Mouse (Mus musculus) forebrain, embryonic 11.5 days (tissue): ENCODE measurements at regions not wholly inside any gene's neighbourhood (a gene's known extent, or its start where the extent isn't known, plus 50 kb on each side); places are given as distances from the start of the nearest gene placed in this dataset.

Source experiments
- ATAC-seq: fragments of 200-750 bp; cut with Nextera tagmentation; replicated peaks from 2 replicates; pipeline ENCODE4 v1.8.0; 2017; ENCODE audit warnings: moderate TSS enrichment; ENCODE audit not compliant: low FRiP score
- DNase-seq: peaks from one replicate; pipeline ENCODE4 v3.0.0-alpha.2; 2017; ENCODE audit warnings: low spot score
- H3K27ac ChIP-seq: fragments of 300-500 bp; sonication (generic); 2 replicates; pipeline ENCODE4 v1.5.1; 2014; ENCODE audit warnings: low read depth, low read length
- H3K27me3 ChIP-seq: fragments of 300-500 bp; sonication (generic); 2 replicates; pipeline ENCODE4 v1.6.1; 2014; ENCODE audit warnings: mild to moderate bottlenecking, low read length, mixed read lengths; ENCODE audit not compliant: control insufficient read depth, insufficient read depth
- H3K36me3 ChIP-seq: fragments of 300-500 bp; sonication (generic); 2 replicates; pipeline ENCODE4 v1.6.1; 2014; ENCODE audit warnings: mild to moderate bottlenecking, low read length, moderate library complexity, mixed read lengths; ENCODE audit not compliant: control insufficient read depth, insufficient read depth
- H3K4me1 ChIP-seq: fragments of 300-500 bp; sonication (generic); replicated peaks from 2 replicates; pipeline ENCODE4 v1.6.1; 2014; ENCODE audit warnings: low read length, mixed read lengths; ENCODE audit not compliant: control insufficient read depth, insufficient read depth
- H3K4me2 ChIP-seq: fragments of 300-500 bp; sonication (generic); 2 replicates; pipeline ENCODE4 v1.6.1; 2014; ENCODE audit warnings: low read depth, mild to moderate bottlenecking, low read length, moderate library complexity, mixed read lengths; ENCODE audit not compliant: severe bottlenecking
- H3K4me3 ChIP-seq: fragments of 300-500 bp; sonication (generic); 2 replicates; pipeline ENCODE4 v1.5.1; 2014; ENCODE audit warnings: low read depth, low read length
- H3K9ac ChIP-seq: fragments of 300-500 bp; sonication (generic); 2 replicates; pipeline ENCODE4 v1.6.1; 2014; ENCODE audit warnings: low read length
- H3K9me3 ChIP-seq: fragments of 300-500 bp; sonication (generic); 2 replicates; pipeline ENCODE4 v1.6.1; 2016; ENCODE audit warnings: low read length, mixed read lengths; ENCODE audit not compliant: control insufficient read depth
- WGBS: fragments of 180-500 bp; shearing (Covaris S2); extraction: QIAGEN DNeasy Blood & Tissue Kit; methylation state at CpG from one replicate; pipeline ENCODE4 v1.1.7; 2014; 5-methylcytosine and 5-hydroxymethylcytosine counted together

GRCm38 (mm10) chr9:12945037-12945436, 300.6 kb downstream of the Jrkl start:
- no peak overlapping the region for H3K4me2 ChIP-seq
- no peaks in the 10 kb centered on the region for H3K9me3 ChIP-seq
- peak; percentile 64; the same call in 1 of the 2 replicates for ATAC-seq
- H3K4me3 ChIP-seq, result no peak overlapping the region
- H3K36me3 ChIP-seq, result no peaks in the 10 kb centered on the region
- H3K9ac ChIP-seq, result no peak overlapping the region
- 67% methylated on average over 4 of the region's 4 CpGs for WGBS
- H3K4me1 ChIP-seq, result no peaks in the 10 kb centered on the region
- no peak overlapping the region for H3K27ac ChIP-seq
- no peak for DNase-seq
- no peaks in the 10 kb centered on the region for H3K27me3 ChIP-seq

GRCm38 (mm10) chr9:12935016-12935415, 310.6 kb downstream of the Jrkl start:
- H3K4me2 ChIP-seq, result no peak overlapping the region
- ATAC-seq, result no peak
- WGBS, result 84% methylated on average over 4 of the region's 4 CpGs

GRCm38 (mm10) chr9:12925549-12926186, 320.0 kb downstream of the Jrkl start:
- ATAC-seq (no peak), DNase-seq (no peak)
- Histone ChIP-seq H3K36me3 (no peaks in the 10 kb centered on the region), H3K27me3 (no peaks in the 10 kb centered on the region), H3K4me3 (no peak overlapping the region), H3K4me2 (no peak overlapping the region), H3K4me1 (no peaks in the 10 kb centered on the region), H3K9ac (no peak overlapping the region), H3K9me3 (no peaks in the 10 kb centered on the region), H3K27ac (no peak overlapping the region)
- 80% methylated on average over 6 of the region's 6 CpGs for WGBS

More at GRCm38 (mm10) chr9:12935016-12935415, 310.6 kb downstream of the Jrkl start:
- no peak overlapping the region for H3K4me3 ChIP-seq
- DNase-seq, result no peak
- H3K4me1 ChIP-seq, result no peaks in the 10 kb centered on the region
- no peak overlapping the region for H3K9ac ChIP-seq
- no peaks in the 10 kb centered on the region for H3K9me3 ChIP-seq
- H3K27me3 ChIP-seq, result no peaks in the 10 kb centered on the region
- H3K27ac ChIP-seq, result no peak overlapping the region
- no peaks in the 10 kb centered on the region for H3K36me3 ChIP-seq

GRCm38 (mm10) chr9:12900726-12901125, 344.9 kb downstream of the Jrkl start:
- no peak for DNase-seq
- Histone ChIP-seq H3K4me3 (no peak overlapping the region), H3K27me3 (no peaks in the 10 kb centered on the region), H3K4me1 (no peaks in the 10 kb centered on the region), H3K9me3 (no peaks in the 10 kb centered on the region), H3K4me2 (no peak overlapping the region), H3K36me3 (no peaks in the 10 kb centered on the region), H3K9ac (no peak overlapping the region), H3K27ac (no peak overlapping the region)
- WGBS, result 70% methylated on average over 3 of the region's 3 CpGs
- ATAC-seq, result no peak

- WGBS, result 69% methylated on average over 3 of the region's 3 CpGs
These were observed 365.7 kb downstream of the Jrkl start for GRCm38 (mm10) chr9:12879753-12880490.

GRCm38 (mm10) chr9:12876496-12876895, 369.1 kb downstream of the Jrkl start:
- Histone ChIP-seq H3K9ac (no peak overlapping the region), H3K4me1 (no peaks in the 10 kb centered on the region), H3K4me3 (no peak overlapping the region), H3K4me2 (no peak overlapping the region), H3K9me3 (no peaks in the 10 kb centered on the region), H3K27me3 (no peaks in the 10 kb centered on the region), H3K27ac (no peak overlapping the region), H3K36me3 (no peaks in the 10 kb centered on the region)
- ATAC-seq (no peak), DNase-seq (no peak)
- 67% methylated on average over 1 of the region's 1 CpGs for WGBS

More at GRCm38 (mm10) chr9:12879753-12880490, 365.7 kb downstream of the Jrkl start:
- no peak overlapping the region for H3K27ac ChIP-seq
- no peak overlapping the region for H3K4me3 ChIP-seq
- no peak for ATAC-seq
- no peaks in the 10 kb centered on the region for H3K9me3 ChIP-seq
- no peak for DNase-seq
- H3K4me2 ChIP-seq, result no peak overlapping the region
- no peaks in the 10 kb centered on the region for H3K4me1 ChIP-seq
- no peak overlapping the region for H3K9ac ChIP-seq
- no peaks in the 10 kb centered on the region for H3K27me3 ChIP-seq
- H3K36me3 ChIP-seq, result no peaks in the 10 kb centered on the region

GRCm38 (mm10) chr9:12870941-12871340, 374.7 kb downstream of the Jrkl start:
- no peaks in the 10 kb centered on the region for H3K4me1 ChIP-seq
- no peak overlapping the region for H3K4me2 ChIP-seq
- H3K9me3 ChIP-seq, result no peaks in the 10 kb centered on the region
- 92% methylated on average over 3 of the region's 3 CpGs for WGBS
- no peak overlapping the region for H3K4me3 ChIP-seq
- H3K9ac ChIP-seq, result no peak overlapping the region
- no peaks in the 10 kb centered on the region for H3K27me3 ChIP-seq
- H3K36me3 ChIP-seq, result no peaks in the 10 kb centered on the region
- DNase-seq, result no peak
- no peak overlapping the region for H3K27ac ChIP-seq
- ATAC-seq, result no peak
